Mouse (Mus musculus) forebrain, postnatal 0 days (tissue): ENCODE measurements around the gene Cftr. TPM values are rescaled to one million over a fixed set of nuclear protein-coding genes. Genes with fewer than 3 reads are reported as not detected.

Source experiments
- ATAC-seq: fragments of 200-750 bp; cut with Nextera tagmentation; 2 replicates; pipeline ENCODE4 v1.8.0; 2017; ENCODE audit warnings: mild to moderate bottlenecking, moderate library complexity
- DNase-seq: peaks from one replicate; pipeline ENCODE4 v3.0.0-alpha.2; 2015
- H3K27ac ChIP-seq: fragments of 300-500 bp; sonication (generic); 2 replicates; pipeline ENCODE4 v1.5.1; 2014; ENCODE audit warnings: low read depth, mild to moderate bottlenecking, antibody characterized with exemption, low read length, moderate library complexity, mixed read lengths
- H3K27me3 ChIP-seq: fragments of 300-500 bp; sonication (generic); 2 replicates; pipeline ENCODE4 v1.6.1; 2014; ENCODE audit warnings: mild to moderate bottlenecking, low read length, mixed read lengths; ENCODE audit not compliant: insufficient read depth
- H3K36me3 ChIP-seq: fragments of 300-500 bp; sonication (generic); 2 replicates; pipeline ENCODE4 v1.6.1; 2014; ENCODE audit warnings: mild to moderate bottlenecking, moderate library complexity; ENCODE audit not compliant: insufficient read depth
- H3K4me1 ChIP-seq: fragments of 300-500 bp; sonication (generic); 2 replicates; pipeline ENCODE4 v1.6.1; 2014; ENCODE audit warnings: antibody characterized with exemption; ENCODE audit not compliant: insufficient read depth
- H3K4me2 ChIP-seq: fragments of 300-500 bp; sonication (generic); 2 replicates; pipeline ENCODE4 v1.6.1; 2014; ENCODE audit warnings: low read depth, mild to moderate bottlenecking, moderate library complexity
- H3K4me3 ChIP-seq: fragments of 300-500 bp; sonication (generic); 2 replicates; pipeline ENCODE4 v1.5.1; 2014; ENCODE audit warnings: low read depth, low read length, mixed read lengths
- H3K9ac ChIP-seq: fragments of 300-500 bp; sonication (generic); 2 replicates; pipeline ENCODE4 v1.6.1; 2014; ENCODE audit warnings: mild to moderate bottlenecking
- H3K9me3 ChIP-seq: fragments of 300-500 bp; sonication (generic); 2 replicates; pipeline ENCODE4 v1.6.1; 2016; ENCODE audit warnings: low read length
- CTCF ChIP-seq: sonication (generic); IDR thresholded peaks from 2 replicates; pipeline ENCODE4 v1.5.1; 2016; ENCODE audit warnings: antibody characterized with exemption, control low read depth, low read depth
- WGBS: fragments of 180-500 bp; shearing (Covaris S2); extraction: QIAGEN DNeasy Blood & Tissue Kit; methylation state at CpG from one replicate; pipeline ENCODE4 v1.1.7; 2014; 5-methylcytosine and 5-hydroxymethylcytosine counted together
- polyA plus RNA-seq: library from polyadenylated mRNA; unstranded; fragments of >200 nt; fragmentation: Nextera tagmentation; extraction: Ambion mirVana; gene quantifications from 2 replicates; pipeline ENCODE4 v1.2.1, GENCODE M21; 2015
- total RNA-seq: library from RNA; depleted of rRNA; stranded (reverse); fragments of >200 nt; gene quantifications from 2 replicates; pipeline ENCODE4 v1.2.3, GENCODE M21; 2014

The Cftr gene
- total and polyA plus RNA-seq, 2 experiments from 2014 or later = 0.17 to 1.3 TPM

GRCm38 (mm10) chr6:18247891-18248463 lies 77.5 kb downstream of the Cftr start:
- Histone ChIP-seq H3K9ac (no peak overlapping the region), H3K27ac (no peak overlapping the region), H3K4me1 (no peaks in the 10 kb centered on the region), H3K36me3 (no peaks in the 10 kb centered on the region), H3K4me2 (no peak overlapping the region), H3K27me3 (no peaks in the 10 kb centered on the region), H3K4me3 (no peak overlapping the region), H3K9me3 (no peaks in the 10 kb centered on the region)
- TF ChIP-seq CTCF = no peak
- ATAC-seq = no peak
- 51% methylated on average over 2 of the region's 2 CpGs for WGBS
- no peak for DNase-seq

GRCm38 (mm10) chr6:18248464-18248863 lies 78.0 kb downstream of the Cftr start:
- 54% methylated on average over 4 of the region's 4 CpGs for WGBS
- Histone ChIP-seq H3K4me3 (no peak overlapping the region), H3K27ac (no peak overlapping the region), H3K9me3 (no peaks in the 10 kb centered on the region), H3K27me3 (no peaks in the 10 kb centered on the region), H3K9ac (no peak overlapping the region), H3K4me2 (no peak overlapping the region), H3K36me3 (no peaks in the 10 kb centered on the region), H3K4me1 (no peaks in the 10 kb centered on the region)
- DNase-seq = no peak
- no peak for TF ChIP-seq CTCF
- no peak for ATAC-seq

GRCm38 (mm10) chr6:18254586-18254985 lies 84.1 kb downstream of the Cftr start:
- no peak overlapping the region for H3K4me3 ChIP-seq
- H3K9ac ChIP-seq = no peak overlapping the region
- DNase-seq (no peak), ATAC-seq (no peak)
- no peak overlapping the region for H3K27ac ChIP-seq
- no peak overlapping the region for H3K4me2 ChIP-seq
- H3K9me3 ChIP-seq = no peaks in the 10 kb centered on the region
- no peak for TF ChIP-seq CTCF
- no peaks in the 10 kb centered on the region for H3K36me3 ChIP-seq
- H3K4me1 ChIP-seq = no peaks in the 10 kb centered on the region
- 32% methylated on average over 5 of the region's 5 CpGs for WGBS
- no peaks in the 10 kb centered on the region for H3K27me3 ChIP-seq

- DNase-seq (no peak), ATAC-seq (no peak)
- H3K9me3 ChIP-seq = no peaks in the 10 kb centered on the region
- H3K27me3 ChIP-seq = no peaks in the 10 kb centered on the region
- no peak overlapping the region for H3K4me3 ChIP-seq
- H3K9ac ChIP-seq = no peak overlapping the region
- H3K4me2 ChIP-seq = no peak overlapping the region
- H3K27ac ChIP-seq = no peak overlapping the region
- WGBS = 4% methylated on average over 1 of the region's 1 CpGs
- TF ChIP-seq CTCF = no peak
- no peaks in the 10 kb centered on the region for H3K36me3 ChIP-seq
- no peaks in the 10 kb centered on the region for H3K4me1 ChIP-seq
Measured at GRCm38 (mm10) chr6:18270983-18271382, 100.5 kb downstream of the Cftr start.

- no peak overlapping the region for H3K4me3 ChIP-seq
- ATAC-seq = no peak
- no peak overlapping the region for H3K9ac ChIP-seq
- H3K9me3 ChIP-seq = no peaks in the 10 kb centered on the region
- no peak overlapping the region for H3K4me2 ChIP-seq
- no peak overlapping the region for H3K27ac ChIP-seq
- H3K4me1 ChIP-seq = no peaks in the 10 kb centered on the region
- H3K36me3 ChIP-seq = no peaks in the 10 kb centered on the region
- 81% methylated on average over 2 of the region's 2 CpGs for WGBS
- H3K27me3 ChIP-seq = no peaks in the 10 kb centered on the region
- no peak for TF ChIP-seq CTCF
- no peak for DNase-seq
Measured at GRCm38 (mm10) chr6:18300781-18301180, 130.3 kb downstream of the Cftr start.

GRCm38 (mm10) chr6:18302105-18302504 lies 131.6 kb downstream of the Cftr start:
- Histone ChIP-seq H3K9me3 (no peaks in the 10 kb centered on the region), H3K27ac (no peak overlapping the region), H3K4me3 (no peak overlapping the region), H3K27me3 (no peaks in the 10 kb centered on the region), H3K4me1 (no peaks in the 10 kb centered on the region), H3K36me3 (no peaks in the 10 kb centered on the region), H3K9ac (no peak overlapping the region), H3K4me2 (no peak overlapping the region)
- ATAC-seq (no peak), DNase-seq (no peak)
- WGBS = 67% methylated on average over 5 of the region's 5 CpGs
- no peak for TF ChIP-seq CTCF

- WGBS = 51% methylated on average over 3 of the region's 3 CpGs
- Histone ChIP-seq H3K4me1 (no peaks in the 10 kb centered on the region), H3K4me3 (no peak overlapping the region), H3K9ac (no peak overlapping the region), H3K27me3 (no peaks in the 10 kb centered on the region), H3K9me3 (no peaks in the 10 kb centered on the region), H3K27ac (no peak overlapping the region), H3K36me3 (no peaks in the 10 kb centered on the region), H3K4me2 (no peak overlapping the region)
- no peak for TF ChIP-seq CTCF
- DNase-seq (no peak), ATAC-seq (no peak)
Measured at GRCm38 (mm10) chr6:18303228-18303627, 132.7 kb downstream of the Cftr start.
